ENCODE assay signal across 8 mouse cellular contexts in genomic region chr7:48788851-48789572, GRCm38 (mm10). TPM values are rescaled to one million over a fixed set of nuclear protein-coding genes. Genes with fewer than 3 reads are reported as not detected.
DNase-seq lines count a peak whose midpoint lies in the region; ATAC-seq and TF ChIP-seq lines count a peak whose summit lies in the region.

Gene Zdhhc13 (plus strand): TSS chr7:48789003.

- WGBS in embryonic facial prominence, embryonic 14.5 days, result 0% methylated on average over 24 of the region's 57 CpGs
- WGBS in heart, adult 2 months, result under 1% methylated on average over 56 of the region's 57 CpGs
- under 1% methylated on average over 43 of the region's 57 CpGs for WGBS in limb, embryonic 13.5 days
- WGBS in midbrain, embryonic 16.5 days, result under 1% methylated on average over 48 of the region's 57 CpGs

- TF ChIP-seq EP300 in heart, adult 2 months (IDR thresholded peaks at IDR 0.05; ENCODE audit: insufficient read depth, low read depth, low read length), result no peak

- H3K27me3 ChIP-seq in embryonic facial prominence, embryonic 14.5 days (replicated peaks; ENCODE audit: control insufficient read depth, insufficient read depth, low read length), result no peaks in the 10 kb centered on the region
- H3K27me3 ChIP-seq in heart, adult 2 months (ENCODE audit: control insufficient read depth, insufficient read depth, low read length), result no peaks in the 10 kb centered on the region
- H3K27me3 ChIP-seq in limb, embryonic 13.5 days, result no peaks in the 10 kb centered on the region
- H3K27me3 ChIP-seq in midbrain, embryonic 16.5 days (ENCODE audit: control insufficient read depth, insufficient read depth, low read depth, low read length), result no peaks in the 10 kb centered on the region

- no peaks in the 10 kb centered on the region for H3K79me2 ChIP-seq in heart, adult 2 months (replicated peaks; ENCODE audit: control insufficient read depth, insufficient read depth, low read length)

- peak within 1 kb of the TSS; percentile 75 for H3K4me3 ChIP-seq in embryonic facial prominence, embryonic 14.5 days (ENCODE audit: low read depth, low read length)
- peak within 1 kb of the TSS; percentile 76 for H3K4me3 ChIP-seq in heart, adult 2 months
- H3K4me3 ChIP-seq in limb, embryonic 13.5 days, result peak within 1 kb of the TSS; percentile 82
- peak within 1 kb of the TSS; percentile 94 for H3K4me3 ChIP-seq in midbrain, embryonic 16.5 days (ENCODE audit: low read depth, low read length)

- peaks cover 12% of the 10 kb centered on the region; the same call in 1 of the 2 replicates for H3K4me1 ChIP-seq in embryonic facial prominence, embryonic 14.5 days (ENCODE audit: control insufficient read depth, insufficient read depth, low read length)
- H3K4me1 ChIP-seq in heart, adult 2 months (ENCODE audit: control insufficient read depth, insufficient read depth, low read length), result no peaks in the 10 kb centered on the region
- H3K4me1 ChIP-seq in limb, embryonic 13.5 days, result peaks cover 12% of the 10 kb centered on the region
- H3K4me1 ChIP-seq in midbrain, embryonic 16.5 days (ENCODE audit: control insufficient read depth, insufficient read depth, low read length), result peaks cover 19% of the 10 kb centered on the region

- intact Hi-C loops in heart, adult 2 months (cut with DNase I), result no loop called here

- no peaks in the 10 kb centered on the region for H3K36me3 ChIP-seq in embryonic facial prominence, embryonic 14.5 days (ENCODE audit: control insufficient read depth, insufficient read depth, low read length)
- H3K36me3 ChIP-seq in heart, adult 2 months (ENCODE audit: control insufficient read depth, insufficient read depth, low read length), result peaks cover 3% of the 10 kb centered on the region; the same call in 1 of the 2 replicates
- H3K36me3 ChIP-seq in limb, embryonic 13.5 days, result no peaks in the 10 kb centered on the region; the same call in 1 of the 2 replicates
- no peaks in the 10 kb centered on the region for H3K36me3 ChIP-seq in midbrain, embryonic 16.5 days (ENCODE audit: control insufficient read depth, insufficient read depth, low read length)

- peak within 1 kb of the TSS; percentile 53; the same call in 1 of the 2 replicates for H3K27ac ChIP-seq in embryonic facial prominence, embryonic 14.5 days (replicated peaks; ENCODE audit: low read depth, low read length)
- H3K27ac ChIP-seq in heart, adult 2 months, result peak within 1 kb of the TSS; percentile 66
- H3K27ac ChIP-seq in limb, embryonic 13.5 days, result peak within 1 kb of the TSS; percentile 44; the same call in 1 of the 2 replicates
- H3K27ac ChIP-seq in midbrain, embryonic 16.5 days (ENCODE audit: low read length), result peak within 1 kb of the TSS; percentile 87

- peak; percentile 99 for ATAC-seq in embryonic facial prominence, embryonic 14.5 days (ENCODE audit: low read depth)
- ATAC-seq in limb, embryonic 13.5 days (ENCODE audit: low FRiP score, low read depth), result peak; percentile 99
- peak; percentile 100 for ATAC-seq in midbrain, embryonic 16.5 days

- H3K4me2 ChIP-seq in embryonic facial prominence, embryonic 14.5 days (ENCODE audit: low read depth, low read length), result peak within 1 kb of the TSS; percentile 70
- H3K4me2 ChIP-seq in limb, embryonic 13.5 days (replicated peaks), result peak within 1 kb of the TSS; percentile 78
- H3K4me2 ChIP-seq in midbrain, embryonic 16.5 days (ENCODE audit: low read length), result peak within 1 kb of the TSS; percentile 92

- H3K9ac ChIP-seq in embryonic facial prominence, embryonic 14.5 days (ENCODE audit: low read depth, low read length), result peak within 1 kb of the TSS; percentile 79
- peak within 1 kb of the TSS; percentile 95 for H3K9ac ChIP-seq in heart, adult 2 months (ENCODE audit: low read depth, low read length)
- H3K9ac ChIP-seq in limb, embryonic 13.5 days, result peak within 1 kb of the TSS; percentile 81
- H3K9ac ChIP-seq in midbrain, embryonic 16.5 days (ENCODE audit: low read depth, low read length), result peak within 1 kb of the TSS; percentile 91

- H3K9me3 ChIP-seq in embryonic facial prominence, embryonic 14.5 days (ENCODE audit: control insufficient read depth, low read length), result no peaks in the 10 kb centered on the region
- no peaks in the 10 kb centered on the region for H3K9me3 ChIP-seq in limb, embryonic 13.5 days
- H3K9me3 ChIP-seq in midbrain, embryonic 16.5 days (replicated peaks; ENCODE audit: control insufficient read depth, low read length, poor library complexity, severe bottlenecking), result no peaks in the 10 kb centered on the region

- DNase-seq in 3T3-L1 (ENCODE audit: low read depth, low spot score), result peak; percentile 94
- DNase-seq in adrenal gland, postnatal 4 days (ENCODE audit: low spot score in 2 of 2), result peak; percentile 55 to 84
- peak; percentile 97 for DNase-seq in embryonic facial prominence, embryonic 14.5 days (ENCODE audit: low spot score)
- peak; percentile 90 to 93 for DNase-seq in heart, adult 2 months
- peak; percentile 94 to 95 for DNase-seq in kidney, adult 8-10 months
- DNase-seq in spleen, postnatal 10 days (ENCODE audit: low spot score in 2 of 2), result peak; percentile 82 to 96

- no peak for TF ChIP-seq CTCF in heart, adult 2 months (IDR thresholded peaks at IDR 0.05)

- no peak for TF ChIP-seq POLR2A in heart, adult 2 months (IDR thresholded peaks at IDR 0.05; ENCODE audit: insufficient read depth, low read depth, low read length)

RNA-seq across cellular contexts. Expression of gene Zdhhc13, which starts in this region (rescaled TPM):
- 10 to 100 TPM; 14.6 to 14.7 TPM for total RNA-seq in adrenal gland, postnatal 4 days (2021)
- polyA plus RNA-seq in embryonic facial prominence, embryonic 14.5 days (2014; fragmentation: Nextera tagmentation; extraction: Ambion mirVana), result 33.0 and 36.5 TPM in 2 replicates
- 10 to 100 TPM; 10.9 to 11.0 TPM for total RNA-seq in heart, adult 2 months (2021)
- polyA plus RNA-seq in heart, adult 2 months (2012; rRNA removed), result 7.1 and 15.1 TPM in 2 replicates
- polyA plus RNA-seq in limb, embryonic 13.5 days (2015; fragmentation: Nextera tagmentation; extraction: Ambion mirVana), result 28.8 TPM in 2 replicates
- 38.8 and 40.9 TPM in 2 replicates for polyA plus RNA-seq in midbrain, embryonic 16.5 days (2015; fragmentation: Nextera tagmentation; extraction: Ambion mirVana)

Comparison
In these comparisons a context has a peak if more than half of its experiments do, and no peak if none do; other contexts are left out.
1. Peak in every context shown above with its lines: DNase-seq, ATAC-seq, H3K4me3 ChIP-seq and H3K27ac ChIP-seq.